Mouse (Mus musculus): ENCODE data around the gene Ccnd2. TPM values are rescaled to one million over a fixed set of nuclear protein-coding genes. Genes with fewer than 3 reads are reported as not detected.

Ccnd2 gene
- polyA plus RNA-seq, 1 experiment = 49.2 TPM

DNA sequence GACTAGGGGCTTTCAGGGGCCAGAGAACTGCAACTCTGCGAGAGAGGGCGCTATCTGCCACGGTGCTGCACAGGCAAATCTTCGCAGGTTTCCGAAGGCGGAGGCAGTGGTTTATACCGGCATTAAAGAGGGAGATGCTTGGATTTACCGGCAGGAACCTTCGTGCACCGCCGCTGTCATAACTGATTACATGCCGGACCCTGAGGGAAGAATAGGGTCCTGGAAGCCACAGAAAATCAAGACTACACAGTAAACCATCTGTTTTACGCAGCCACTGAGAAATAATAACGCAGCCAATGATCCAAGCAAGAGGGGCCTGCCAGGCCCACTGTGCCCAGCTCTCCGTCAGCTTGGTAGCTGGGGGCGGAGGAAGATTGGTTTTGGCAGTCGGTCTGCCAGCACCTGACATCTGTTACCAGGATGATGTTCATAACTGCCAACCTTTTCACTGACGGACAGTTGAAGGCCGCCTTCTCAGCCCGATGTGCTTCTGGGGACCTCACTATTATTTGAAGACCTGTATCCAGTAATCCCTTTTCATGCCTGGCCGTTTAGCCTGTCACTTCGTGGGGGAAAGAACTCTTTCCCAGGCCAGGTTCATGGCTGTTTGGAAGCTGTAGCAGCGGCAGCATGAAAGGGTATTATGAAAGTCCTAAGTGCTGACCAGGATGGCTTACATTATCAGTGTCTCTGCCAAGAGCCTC lies 37.1 kb downstream of the Ccnd2 start:
- DNase-seq (ENCODE audit: extremely low spot score in 1 of 2, low spot score in 1 of 2) = no peak

DNA sequence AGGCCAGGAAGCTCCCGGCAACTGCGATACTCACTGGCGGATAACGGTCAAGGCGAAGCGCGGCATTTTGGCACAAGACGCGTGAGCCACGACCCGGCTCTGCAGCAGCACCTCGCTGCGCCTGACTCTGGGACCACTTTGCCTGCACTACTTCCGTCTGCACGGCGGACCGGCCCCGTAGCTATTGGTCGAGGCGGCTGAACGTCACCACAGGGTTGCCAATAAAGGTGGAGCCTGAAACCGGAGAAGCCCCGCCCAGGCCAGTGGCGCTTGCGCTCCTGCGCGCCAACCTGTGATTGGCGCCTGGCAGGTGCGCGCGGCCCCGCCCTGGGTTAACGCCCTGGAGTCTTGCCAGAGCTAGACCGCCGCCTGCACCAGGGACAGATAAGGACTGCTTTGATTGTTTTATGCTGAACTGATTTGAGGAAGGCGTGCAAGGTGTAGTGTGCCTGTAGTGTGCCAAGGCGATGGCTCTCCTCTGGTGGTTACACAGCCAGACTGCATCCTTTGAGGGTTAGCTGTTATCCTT lies 42.5 kb downstream of the Ccnd2 start, which contains the start of gene Tigar:
Gene Tigar, minus strand, starts transcription at position 156 of the 529 bp plus-strand sequence.
- peak; percentile 94 to 97 for DNase-seq (ENCODE audit: extremely low spot score in 1 of 2, low spot score in 1 of 2)

DNA sequence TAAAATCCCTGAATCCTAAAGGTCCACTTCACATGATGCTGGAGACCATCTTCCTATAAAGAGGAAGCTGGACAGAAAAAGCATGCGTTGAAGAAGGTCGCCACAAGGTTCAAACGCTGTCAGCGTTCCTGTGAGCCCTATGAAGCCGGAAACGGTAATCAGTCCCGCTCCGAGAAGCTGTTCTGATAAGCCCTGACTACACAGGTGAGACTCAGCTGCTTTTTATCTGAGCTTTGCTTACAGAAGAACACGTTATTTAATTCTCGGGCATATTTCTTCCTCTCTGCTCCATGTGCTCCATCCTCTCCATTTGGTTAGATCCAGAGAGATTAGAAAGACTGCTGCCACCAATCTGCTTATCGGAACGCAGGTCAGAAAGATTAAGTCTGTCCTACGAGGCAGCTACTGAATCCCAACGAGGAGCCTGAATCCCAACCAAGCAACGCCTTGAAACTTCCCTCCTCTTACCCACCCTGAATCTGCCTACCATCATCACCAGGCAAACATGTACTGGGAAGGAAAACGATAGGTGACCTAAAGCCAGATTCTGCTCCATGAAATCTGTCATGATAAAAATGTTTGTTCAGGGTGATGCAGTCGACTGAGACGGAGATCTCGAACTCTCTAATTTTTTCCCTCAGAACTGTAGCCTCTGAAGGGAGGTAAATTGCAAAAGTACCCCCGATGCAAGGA lies 43.5 kb downstream of the Ccnd2 start:
- peak in 1 of 2 experiments; percentile 19 for DNase-seq (ENCODE audit: extremely low spot score in 1 of 2, low spot score in 1 of 2)

DNA sequence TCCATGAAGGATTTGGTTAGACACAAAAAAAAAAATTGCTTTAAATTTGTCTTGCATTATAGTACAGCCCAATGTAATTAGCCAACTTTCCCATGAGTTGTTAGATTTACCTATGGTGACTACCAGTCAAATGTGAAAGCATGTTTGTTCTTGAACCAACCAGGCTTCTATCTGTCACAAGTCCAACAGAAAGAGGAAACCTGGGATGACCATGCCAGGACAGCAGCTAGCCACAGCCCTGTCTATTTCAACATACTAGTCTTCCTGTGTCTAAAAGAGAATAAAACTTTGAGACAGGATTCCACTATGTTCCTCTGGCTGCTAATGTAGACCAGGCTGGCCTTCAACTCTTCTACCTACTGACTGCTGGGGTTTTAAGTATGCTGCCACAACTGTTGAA lies 44.6 kb downstream of the Ccnd2 start:
- no peak for DNase-seq (ENCODE audit: extremely low spot score in 1 of 2, low spot score in 1 of 2)

DNA sequence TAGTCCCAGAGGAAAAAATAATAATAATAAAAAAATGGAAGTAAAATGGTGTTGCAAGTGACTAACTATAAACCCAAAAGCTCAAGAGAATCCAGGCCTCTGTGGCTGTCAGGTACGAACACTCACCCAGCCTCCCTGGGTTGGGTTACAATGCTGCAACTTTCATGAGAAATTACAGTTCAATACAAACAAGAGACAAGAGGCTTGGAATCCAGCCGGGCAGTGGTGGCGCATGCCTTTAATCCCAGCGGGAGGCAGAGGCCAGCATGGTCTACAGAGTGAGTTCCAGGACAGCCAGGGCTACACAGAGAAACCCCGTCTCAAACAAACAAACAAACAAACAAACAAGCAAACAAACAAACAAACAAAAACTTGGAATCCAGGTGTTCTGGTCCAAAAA lies 45.3 kb downstream of the Ccnd2 start:
- no peak for DNase-seq (ENCODE audit: extremely low spot score in 1 of 2, low spot score in 1 of 2)

DNA sequence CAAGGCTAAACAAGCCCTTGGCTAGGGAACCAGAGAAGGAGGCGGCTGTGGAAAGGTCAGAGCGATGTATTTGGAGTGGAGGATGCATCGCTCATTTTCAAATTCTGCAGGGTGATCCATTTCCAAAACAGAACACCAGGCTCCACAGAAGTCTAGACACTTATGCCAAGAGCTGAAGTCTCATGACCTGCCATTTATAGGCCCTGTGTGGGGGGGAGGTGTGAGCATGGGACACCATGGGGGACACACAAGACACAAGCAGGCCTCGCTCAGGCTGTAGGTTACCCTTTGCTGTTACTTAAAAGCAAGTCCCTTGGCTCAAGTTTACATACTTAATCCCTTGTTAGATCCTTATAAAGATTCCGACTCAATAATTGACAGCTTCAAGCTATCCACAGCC lies 45.8 kb downstream of the Ccnd2 start:
- peak in 1 of 2 experiments; percentile 31 for DNase-seq (ENCODE audit: extremely low spot score in 1 of 2, low spot score in 1 of 2)

DNA sequence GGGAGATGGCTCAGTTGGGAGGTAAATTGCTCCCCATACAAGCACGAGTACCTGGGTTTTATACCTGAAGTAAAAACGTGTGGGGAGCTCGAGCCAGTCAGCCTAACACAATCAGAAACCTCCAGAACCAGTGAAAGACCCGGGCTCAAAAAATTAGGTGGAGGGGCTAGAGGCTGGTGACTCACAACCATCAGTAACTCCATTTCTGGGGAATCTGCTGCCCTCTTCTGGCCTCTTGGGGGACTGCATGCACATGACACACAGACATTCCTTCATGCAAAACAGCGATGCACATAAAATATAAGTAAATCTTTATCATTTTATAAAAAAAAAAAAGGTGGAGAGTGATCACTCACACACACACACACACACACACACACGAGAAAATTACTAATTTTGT lies 46.9 kb downstream of the Ccnd2 start:
- peak in 1 of 2 experiments; percentile 59 for DNase-seq (ENCODE audit: extremely low spot score in 1 of 2, low spot score in 1 of 2)

DNA sequence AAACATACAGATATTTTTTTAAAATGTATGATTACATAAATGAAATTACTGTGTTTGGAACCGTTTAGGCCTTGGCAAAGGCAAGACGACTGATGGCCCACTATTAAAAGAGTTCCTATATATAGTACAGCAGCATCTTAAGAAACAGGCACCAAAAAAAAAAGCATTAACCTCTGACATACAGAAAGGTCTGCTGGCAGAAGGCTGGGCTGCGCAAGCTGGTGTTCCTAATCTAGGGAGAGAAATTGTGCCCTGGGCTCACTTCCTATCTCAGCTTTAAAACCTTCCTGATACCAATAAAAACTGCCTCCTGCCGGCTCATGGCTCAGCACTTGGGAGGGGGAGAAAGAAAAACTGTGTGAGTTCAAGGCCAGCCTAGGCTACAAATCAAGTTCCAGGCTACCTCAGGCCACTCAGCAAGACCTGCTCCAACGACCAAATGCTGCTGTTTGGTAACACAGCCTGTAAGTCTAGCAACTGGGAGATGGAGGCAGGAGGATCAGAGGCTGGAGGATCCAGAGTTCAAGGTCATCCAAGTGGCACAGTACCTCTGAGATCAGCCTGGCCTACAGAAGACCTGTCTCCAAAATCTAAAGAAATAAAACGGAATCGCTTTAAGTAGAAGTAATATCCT lies 47.5 kb downstream of the Ccnd2 start:
- DNase-seq (ENCODE audit: extremely low spot score in 1 of 2, low spot score in 1 of 2) = no peak

DNA sequence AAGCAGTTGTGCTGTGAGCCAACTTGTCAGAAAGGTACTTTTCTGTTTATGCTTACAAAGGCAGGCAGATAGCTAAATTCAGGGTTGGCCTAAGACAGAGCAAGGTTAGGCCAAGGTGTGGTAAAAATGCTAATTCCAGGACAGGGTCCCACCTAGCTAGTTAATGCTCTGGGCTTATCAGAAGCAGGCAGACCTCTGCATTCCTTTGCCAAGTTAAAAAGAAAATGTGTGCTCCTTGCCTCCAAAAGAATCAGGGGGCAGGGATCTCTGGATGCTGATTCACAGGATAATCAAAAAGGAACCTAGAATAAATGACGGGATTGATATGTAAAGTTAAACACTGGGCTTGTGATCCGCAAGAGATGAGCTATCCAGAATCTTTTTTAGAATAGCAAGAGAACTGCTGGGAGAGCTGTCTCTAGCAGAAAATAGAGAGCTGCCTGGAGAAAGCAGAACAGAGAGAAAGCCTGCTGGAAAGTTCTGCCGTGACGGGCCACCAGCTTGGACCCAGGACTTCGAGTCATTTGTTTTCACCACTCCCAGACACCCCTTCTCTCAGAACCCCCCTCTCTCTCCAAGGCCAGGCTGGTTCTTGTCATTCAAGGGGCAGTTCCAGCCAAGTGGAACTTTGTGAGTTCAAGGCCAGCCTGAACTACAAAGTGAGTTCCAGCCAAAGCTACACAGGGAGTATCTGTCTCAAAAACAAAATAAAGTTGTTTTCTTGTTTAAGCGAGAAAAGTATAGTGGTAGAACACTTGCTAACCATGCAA lies 48.3 kb downstream of the Ccnd2 start:
- no peak for DNase-seq (ENCODE audit: extremely low spot score in 1 of 2, low spot score in 1 of 2)

DNA sequence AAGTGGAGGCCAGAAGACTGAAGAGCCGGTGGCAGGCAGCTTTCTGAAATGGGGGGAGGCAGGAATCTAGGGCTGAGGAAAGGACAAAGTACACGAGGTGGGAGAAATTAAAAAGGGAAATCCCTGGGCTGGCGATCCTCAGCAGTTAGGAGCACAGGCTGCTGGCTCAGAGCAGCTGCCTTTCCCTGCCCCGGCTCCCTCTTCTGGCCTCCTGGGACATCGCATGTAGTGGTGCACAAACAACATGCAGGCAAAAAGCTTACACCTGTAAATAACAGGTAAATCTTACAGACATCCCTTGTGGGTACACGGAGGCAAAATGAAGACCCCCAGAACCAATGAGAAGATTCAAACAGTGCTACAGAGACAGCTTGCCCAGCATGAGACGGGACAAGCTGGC lies 57.4 kb downstream of the Ccnd2 start:
- peak in 1 of 2 experiments; percentile 29 for DNase-seq (ENCODE audit: extremely low spot score in 1 of 2, low spot score in 1 of 2)

DNA sequence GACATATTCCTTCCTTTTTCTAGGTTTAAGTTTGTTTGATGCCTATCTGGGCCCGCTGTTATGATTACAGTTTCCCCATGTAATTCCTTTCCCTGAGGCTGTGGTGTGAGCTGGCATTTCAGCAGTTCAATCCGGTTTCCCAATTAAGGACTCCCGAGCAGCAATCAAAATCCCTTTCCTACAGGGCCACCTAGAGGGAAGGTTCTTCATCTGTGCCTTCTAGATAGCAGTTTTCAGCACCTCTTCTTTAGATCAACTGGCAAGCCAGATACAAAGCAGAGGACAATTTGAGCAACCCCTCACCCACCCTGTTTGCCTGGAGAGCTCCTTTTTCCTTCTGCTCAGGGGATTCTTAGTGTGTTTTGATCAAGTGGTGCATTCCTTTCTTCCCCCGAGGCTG lies 65.3 kb downstream of the Ccnd2 start:
- peak in 1 of 2 experiments; percentile 87 for DNase-seq (ENCODE audit: extremely low spot score in 1 of 2, low spot score in 1 of 2)

DNA sequence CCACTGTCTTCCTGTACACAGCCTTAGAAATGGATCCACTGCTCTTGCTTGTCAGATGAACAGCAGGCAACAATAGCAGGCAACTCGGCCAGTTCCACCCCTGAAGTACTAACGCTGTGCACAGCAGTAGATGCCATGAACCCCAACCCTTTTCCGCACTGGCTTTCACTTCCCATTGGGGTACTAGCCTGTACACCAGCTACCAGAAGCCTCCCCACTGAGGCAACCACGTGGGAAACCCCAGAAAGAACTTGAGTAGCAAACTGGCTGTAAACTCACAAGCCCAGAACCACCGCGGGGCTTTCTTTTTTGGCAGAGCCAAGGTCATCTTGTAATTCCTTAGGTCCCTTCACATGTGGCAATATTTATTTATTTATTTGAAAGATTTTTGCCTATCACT lies 70.2 kb downstream of the Ccnd2 start:
- DNase-seq (ENCODE audit: extremely low spot score in 1 of 2, low spot score in 1 of 2) = no peak

DNA sequence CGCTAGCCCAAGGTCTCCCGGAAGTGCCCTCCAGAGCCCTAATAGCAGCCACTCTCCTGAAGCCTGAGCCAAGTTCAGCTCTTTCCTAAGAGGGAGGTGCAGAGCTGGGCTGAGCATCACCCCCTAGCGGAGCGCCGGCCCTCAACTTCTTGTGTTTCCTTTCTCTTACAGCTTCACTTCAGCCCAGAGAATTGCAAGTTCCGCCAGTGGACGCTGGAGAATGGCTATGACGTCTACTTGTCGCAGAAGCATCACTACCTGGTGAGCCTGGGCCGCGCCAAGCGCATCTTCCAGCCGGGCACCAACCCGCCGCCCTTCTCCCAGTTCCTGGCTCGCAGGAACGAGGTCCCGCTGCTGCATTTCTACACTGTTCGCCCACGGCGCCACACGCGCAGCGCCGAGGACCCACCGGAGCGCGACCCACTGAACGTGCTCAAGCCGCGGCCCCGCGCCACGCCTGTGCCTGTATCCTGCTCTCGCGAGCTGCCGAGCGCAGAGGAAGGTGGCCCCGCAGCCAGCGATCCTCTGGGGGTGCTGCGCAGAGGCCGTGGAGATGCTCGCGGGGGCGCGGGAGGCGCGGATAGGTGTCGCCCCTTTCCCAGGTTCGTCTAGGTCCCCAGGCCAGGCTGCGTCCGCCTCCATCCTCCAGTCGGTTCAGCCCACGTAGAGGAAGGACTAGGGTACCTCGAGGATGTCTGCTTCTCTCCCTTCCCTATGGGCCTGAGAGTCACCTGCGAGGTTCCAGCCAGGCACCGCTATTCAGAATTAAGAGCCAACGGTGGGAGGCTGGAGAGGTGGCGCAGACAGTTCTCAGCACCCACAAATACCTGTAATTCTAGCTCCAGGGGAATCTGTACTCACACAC lies 71.9 kb downstream of the Ccnd2 start:
- DNase-seq (ENCODE audit: extremely low spot score in 1 of 2, low spot score in 1 of 2) = peak; percentile 75 to 88

Other genes with a start within 250 kb of the Ccnd2 start
- 0.30 and 0.65 TPM in 2 replicates for gene Dyrk4, start 230.4 kb downstream of the Ccnd2 start, polyA plus RNA-seq (2012; rRNA removed)
- 4.1 and 4.5 TPM in 2 replicates for gene Rad51ap1, start 212.6 kb downstream of the Ccnd2 start, polyA plus RNA-seq (2012; rRNA removed)
- gene D6Wsu163e, start 212.2 kb downstream of the Ccnd2 start, polyA plus RNA-seq (2012; rRNA removed) = 25.8 and 32.7 TPM in 2 replicates
- not detected in 2 replicates for gene Fgf6, start 136.6 kb downstream of the Ccnd2 start, polyA plus RNA-seq (2012; rRNA removed)
- 0.84 and 0.88 TPM in 2 replicates for gene Fgf23, start 79.3 kb downstream of the Ccnd2 start, polyA plus RNA-seq (2012; rRNA removed)
- gene Tigar, start 42.6 kb downstream of the Ccnd2 start, polyA plus RNA-seq (2012; rRNA removed) = 16.2 and 16.6 TPM in 2 replicates

Measured in frontal cortex, adult 2 months (tissue).